Mouse (Mus musculus) lung, postnatal 0 days (tissue): Measurements from ENCODE around the gene Zfp607a. TPM values are rescaled to one million over a fixed set of nuclear protein-coding genes. Genes with fewer than 3 reads are reported as not detected.

Experiments used
- ATAC-seq: fragments of 200-750 bp; cut with Nextera tagmentation; 2 replicates; pipeline ENCODE4 v1.8.0; 2017; ENCODE audit warnings: moderate library complexity
- DNase-seq: peaks from one replicate; pipeline ENCODE4 v3.0.0-alpha.2; 2016; ENCODE audit warnings: low spot score
- H3K27ac ChIP-seq: fragments of 300-500 bp; sonication (generic); 2 replicates; pipeline ENCODE4 v1.5.1; 2014; ENCODE audit warnings: antibody characterized with exemption, mild to moderate bottlenecking, low read length, mixed read lengths
- H3K27me3 ChIP-seq: fragments of 300-500 bp; sonication (generic); replicated peaks from 2 replicates; pipeline ENCODE4 v1.6.1; 2014; ENCODE audit warnings: low read length, mixed read lengths; ENCODE audit not compliant: insufficient read depth
- H3K36me3 ChIP-seq: fragments of 300-500 bp; sonication (generic); 2 replicates; pipeline ENCODE4 v1.6.1; 2014; ENCODE audit warnings: low read length, mixed read lengths; ENCODE audit not compliant: insufficient read depth
- H3K4me1 ChIP-seq: fragments of 300-500 bp; sonication (generic); 2 replicates; pipeline ENCODE4 v1.6.1; 2014; ENCODE audit warnings: antibody characterized with exemption, low read depth, low read length, mixed read lengths; ENCODE audit not compliant: insufficient read depth
- H3K4me2 ChIP-seq: fragments of 300-500 bp; sonication (generic); replicated peaks from 2 replicates; pipeline ENCODE4 v1.6.1; 2014; ENCODE audit warnings: low read depth, mild to moderate bottlenecking, low read length, moderate library complexity, mixed read lengths
- H3K4me3 ChIP-seq: fragments of 300-500 bp; sonication (generic); 2 replicates; pipeline ENCODE4 v1.5.1; 2014; ENCODE audit warnings: low read depth, low read length
- H3K9ac ChIP-seq: fragments of 300-500 bp; sonication (generic); replicated peaks from 2 replicates; pipeline ENCODE4 v1.6.1; 2014; ENCODE audit warnings: low read depth, mild to moderate bottlenecking
- H3K9me3 ChIP-seq: fragments of 300-500 bp; sonication (generic); 2 replicates; pipeline ENCODE4 v1.6.1; 2016; ENCODE audit warnings: low read length, mixed read lengths
- CTCF ChIP-seq: IDR thresholded peaks from 2 replicates; pipeline ENCODE4 v1.5.1; 2016; ENCODE audit warnings: antibody characterized with exemption, mild to moderate bottlenecking
- EP300 ChIP-seq: IDR thresholded peaks from 2 replicates; pipeline ENCODE4 v1.6.1; 2016; ENCODE audit warnings: antibody characterized with exemption, mild to moderate bottlenecking, control low read depth
- WGBS: fragments of 180-500 bp; shearing (Covaris S2); extraction: QIAGEN DNeasy Blood & Tissue Kit; methylation state at CpG from one replicate; pipeline ENCODE4 v1.1.7; 2014; 5-methylcytosine and 5-hydroxymethylcytosine counted together
- polyA plus RNA-seq: library from polyadenylated mRNA; unstranded; fragments of >200 nt; fragmentation: Nextera tagmentation; extraction: Ambion mirVana; gene quantifications from 2 replicates; pipeline ENCODE4 v1.2.1, GENCODE M21; 2015

Zfp607a gene
- 2.4 and 2.5 TPM in 2 replicates for polyA plus RNA-seq

GRCm38 (mm10) chr7:27857227-27857626, at the start of gene Zfp607a:
Gene Zfp607a (plus strand): TSS chr7:27857527.
- ATAC-seq = no peak
- no peaks in the 10 kb centered on the region; the same call in 1 of the 2 replicates for H3K36me3 ChIP-seq
- TF ChIP-seq CTCF (no peak), EP300 (no peak)
- H3K27ac ChIP-seq = no peak within 1 kb of the TSS
- H3K27me3 ChIP-seq = no peaks in the 10 kb centered on the region
- WGBS = 97% methylated on average over 1 of the region's 1 CpGs
- no peak within 1 kb of the TSS for H3K4me2 ChIP-seq
- no peak for DNase-seq
- peaks cover 4% of the 10 kb centered on the region for H3K4me1 ChIP-seq
- H3K4me3 ChIP-seq = no peak within 1 kb of the TSS
- no peaks in the 10 kb centered on the region for H3K9me3 ChIP-seq
- no peak within 1 kb of the TSS for H3K9ac ChIP-seq

GRCm38 (mm10) chr7:27818526-27819110, 38.7 kb upstream of the Zfp607a start:
- no peaks in the 10 kb centered on the region for H3K9me3 ChIP-seq
- peaks cover 10% of the 10 kb centered on the region; the same call in 1 of the 2 replicates for H3K36me3 ChIP-seq
- TF ChIP-seq EP300 (no peak), CTCF (no peak)
- no peak overlapping the region for H3K4me3 ChIP-seq
- ATAC-seq (no peak), DNase-seq (no peak)
- WGBS = 95% methylated on average over 7 of the region's 7 CpGs
- no peak overlapping the region for H3K27ac ChIP-seq
- no peaks in the 10 kb centered on the region for H3K4me1 ChIP-seq
- no peak overlapping the region for H3K9ac ChIP-seq
- H3K4me2 ChIP-seq = no peak overlapping the region
- no peaks in the 10 kb centered on the region for H3K27me3 ChIP-seq

- Histone ChIP-seq H3K27me3 (no peaks in the 10 kb centered on the region), H3K27ac (no peak overlapping the region), H3K4me1 (no peaks in the 10 kb centered on the region), H3K9me3 (no peaks in the 10 kb centered on the region), H3K4me2 (no peak overlapping the region), H3K36me3 (peaks cover 10% of the 10 kb centered on the region; the same call in 1 of the 2 replicates), H3K9ac (no peak overlapping the region), H3K4me3 (no peak overlapping the region)
- ATAC-seq (no peak), DNase-seq (no peak)
- TF ChIP-seq CTCF = no peak
- no peak for TF ChIP-seq EP300
Measured at GRCm38 (mm10) chr7:27822611-27823010, 34.7 kb upstream of the Zfp607a start.

- H3K27me3 ChIP-seq = no peaks in the 10 kb centered on the region
- H3K4me2 ChIP-seq = no peak overlapping the region
- no peak overlapping the region for H3K27ac ChIP-seq
- no peaks in the 10 kb centered on the region for H3K36me3 ChIP-seq
- 80% methylated on average over 2 of the region's 2 CpGs for WGBS
- no peak overlapping the region for H3K4me3 ChIP-seq
- no peak for TF ChIP-seq EP300
- H3K4me1 ChIP-seq = no peaks in the 10 kb centered on the region
- no peaks in the 10 kb centered on the region for H3K9me3 ChIP-seq
- no peak for DNase-seq
- H3K9ac ChIP-seq = no peak overlapping the region
- ATAC-seq = no peak
Measured at GRCm38 (mm10) chr7:27834131-27834530, 23.2 kb upstream of the Zfp607a start.

- 21% methylated on average over 6 of the region's 6 CpGs for WGBS
Measured at GRCm38 (mm10) chr7:27837896-27838295, 19.4 kb upstream of the Zfp607a start.

GRCm38 (mm10) chr7:27838323-27839249, 18.7 kb upstream of the Zfp607a start, which contains the start of gene Zfp59:
Gene Zfp59 (plus strand): TSS chr7:27838607.
- H3K4me2 ChIP-seq = peak within 1 kb of the TSS; percentile 62
- no peaks in the 10 kb centered on the region for H3K27me3 ChIP-seq
- TF ChIP-seq CTCF (peak; percentile 13; the same call in 1 of the 2 replicates), EP300 (no peak)
- H3K36me3 ChIP-seq = no peaks in the 10 kb centered on the region
- peak within 1 kb of the TSS; percentile 39 for H3K9ac ChIP-seq
- no peaks in the 10 kb centered on the region for H3K9me3 ChIP-seq
- peak; percentile 100 for ATAC-seq
- DNase-seq = peak; percentile 95
- 3% methylated on average over 33 of the region's 34 CpGs for WGBS
- H3K4me3 ChIP-seq = peak within 1 kb of the TSS; percentile 43
- H3K4me1 ChIP-seq = no peaks in the 10 kb centered on the region
- peak within 1 kb of the TSS; percentile 83 for H3K27ac ChIP-seq

More at GRCm38 (mm10) chr7:27837896-27838295, 19.4 kb upstream of the Zfp607a start:
- DNase-seq (peak; percentile 5), ATAC-seq (no peak)
- Histone ChIP-seq H3K36me3 (no peaks in the 10 kb centered on the region), H3K27ac (peak overlapping the region; percentile 83), H3K27me3 (no peaks in the 10 kb centered on the region), H3K4me2 (peak overlapping the region; percentile 62), H3K9ac (peak overlapping the region; percentile 39), H3K4me1 (no peaks in the 10 kb centered on the region), H3K9me3 (no peaks in the 10 kb centered on the region), H3K4me3 (peak overlapping the region; percentile 43)
- TF ChIP-seq EP300 (no peak), CTCF (no peak)
